Mouse (Mus musculus) myocyte (in vitro differentiated cells): ENCODE results near the gene Cdhr2.

Experiments used
- CEBPB ChIP-seq: IDR thresholded peaks from 2 replicates; pipeline ENCODE4 v1.6.1; 2011; ENCODE audit warnings: mild to moderate bottlenecking, moderate library complexity; ENCODE audit not compliant: poor library complexity, insufficient read depth, severe bottlenecking
- MAX ChIP-seq: IDR thresholded peaks from one replicate; pipeline ENCODE4 v1.6.1; 2011; ENCODE audit warnings: low read depth, mild to moderate bottlenecking, control low read depth
- MYOG ChIP-seq, 3 experiments: IDR thresholded peaks; one replicate each; pipeline ENCODE4 v1.6.1; 2011; ENCODE audit warnings: control low read depth in 2 of 3, low read depth in 2 of 3, mild to moderate bottlenecking in 2 of 3; ENCODE audit not compliant: insufficient read length in 2 of 3, control insufficient read depth in 1 of 3, insufficient read depth in 1 of 3
- POLR2A ChIP-seq: IDR thresholded peaks from one replicate; pipeline ENCODE4 v1.6.1; 2011; ENCODE audit warnings: low read depth, mild to moderate bottlenecking, control low read depth, moderate library complexity; ENCODE audit not compliant: insufficient read length
- TCF12 ChIP-seq: IDR thresholded peaks from one replicate; pipeline ENCODE4 v1.6.1; 2011; ENCODE audit warnings: mild to moderate bottlenecking, control low read depth; ENCODE audit not compliant: poor library complexity, insufficient read depth, severe bottlenecking
- TCF3 ChIP-seq: IDR thresholded peaks from one replicate; pipeline ENCODE4 v1.6.1; 2011; ENCODE audit warnings: low read depth, control low read depth; ENCODE audit not compliant: insufficient read length

DNA sequence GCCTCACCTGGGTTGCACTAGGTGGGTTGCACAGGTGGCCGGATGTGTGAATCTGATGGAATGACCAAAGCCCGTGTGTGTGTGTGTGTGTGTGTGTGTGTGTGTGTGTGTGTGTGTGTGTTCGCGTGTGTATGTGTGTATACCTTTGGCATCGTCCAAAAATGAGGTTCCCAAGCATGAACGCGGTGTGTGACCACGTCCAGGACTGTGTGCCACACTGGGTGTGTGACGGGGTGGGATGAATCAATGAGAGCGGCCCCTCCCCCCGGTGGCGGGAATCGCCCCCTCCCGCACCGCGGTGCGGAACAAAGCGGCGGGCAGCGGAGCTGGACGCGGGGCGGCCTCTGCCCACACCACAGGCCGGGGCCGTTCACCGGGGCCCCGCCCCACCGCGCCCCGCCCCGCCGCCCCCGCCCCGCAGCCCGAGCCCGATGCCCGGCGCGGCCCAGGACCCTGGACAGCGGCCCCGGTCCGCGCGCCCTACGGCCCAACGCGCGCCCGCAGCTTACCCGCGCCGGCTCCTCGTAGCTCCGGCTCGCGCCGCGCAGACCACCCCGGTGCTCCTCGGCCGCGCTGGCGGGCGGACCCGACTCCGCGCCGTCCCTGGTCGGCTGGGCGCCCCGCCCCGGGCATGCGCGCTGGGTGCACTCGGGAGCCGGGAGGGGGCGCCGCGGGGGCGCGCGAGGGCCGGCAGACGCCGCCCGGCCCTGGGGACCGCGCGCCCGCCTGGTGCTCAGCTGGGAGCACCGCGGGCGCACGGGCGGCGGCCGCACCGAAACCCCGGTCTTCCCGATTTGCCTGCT lies 48.0 kb downstream of the Cdhr2 start:
- TF ChIP-seq POLR2A (no peak), MAX (no peak), TCF12 (no peak), TCF3 (no peak), MYOG (IDR thresholded peaks at IDR 0.05; ENCODE audit: control insufficient read depth in 1 of 3, insufficient read depth in 1 of 3, insufficient read length in 2 of 3, low read depth in 2 of 3) (no peak), CEBPB (no peak)
